Mouse (Mus musculus): ENCODE results near the gene Olfr5. TPM values are rescaled to one million over a fixed set of nuclear protein-coding genes. Genes with fewer than 3 reads are reported as not detected.
"Not testable (repeated sequence)": the region's sequence is repeated elsewhere in the genome, so short reads cannot be mapped to it uniquely, and the experiment has no call there.

The Olfr5 gene
- not detected in 2 replicates for polyA plus RNA-seq (2012; ENCODE audit: insufficient read depth, low replicate concordance)

DNA sequence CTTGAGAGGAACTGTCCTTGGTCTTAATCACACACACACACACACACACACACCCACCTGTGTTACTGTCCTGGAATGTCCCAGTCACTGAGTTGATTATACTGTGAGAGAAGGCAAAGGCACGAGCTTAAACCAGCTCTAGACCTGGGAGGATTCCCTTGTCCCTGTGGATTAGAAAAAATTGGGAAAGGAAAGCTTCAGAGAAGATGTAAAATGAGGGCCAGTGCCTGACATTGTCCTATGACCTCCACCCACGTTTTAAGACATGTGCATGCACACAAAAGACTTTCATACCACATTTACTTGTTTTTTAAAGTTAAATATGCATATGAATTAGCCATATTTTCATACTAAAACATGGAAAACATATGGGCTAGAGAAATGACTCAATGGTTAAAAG is at the start of gene Olfr5:
TSS of gene Olfr5 (minus strand) at position 101 of the 400 bp plus-strand sequence.
- Histone ChIP-seq H3K4me3 (replicated peaks) (no peak within 1 kb of the TSS), H3K4me1 (no peaks in the 10 kb centered on the region), H3K27me3 (replicated peaks) (no peaks in the 10 kb centered on the region), H3K36me3 (replicated peaks; ENCODE audit: low read length) (no peaks in the 10 kb centered on the region), H3K9me3 (peaks cover 7% of the 10 kb centered on the region; the same call in 1 of the 2 replicates)
- no peak for TF ChIP-seq GATA1 (IDR thresholded peaks at IDR 0.05; ENCODE audit: borderline replicate concordance, low read length)
- TF ChIP-seq FLI1 (IDR thresholded peaks at IDR 0.05; ENCODE audit: low read length) = no peak

- H3K9me3 ChIP-seq = peaks cover 28% of the 10 kb centered on the region
- no peaks in the 10 kb centered on the region for H3K36me3 ChIP-seq (replicated peaks; ENCODE audit: low read length)
- H3K27me3 ChIP-seq (replicated peaks) = no peaks in the 10 kb centered on the region
- no peaks in the 10 kb centered on the region for H3K4me1 ChIP-seq
- TF ChIP-seq FLI1 (IDR thresholded peaks at IDR 0.05; ENCODE audit: low read length) (no peak), GATA1 (IDR thresholded peaks at IDR 0.05; ENCODE audit: borderline replicate concordance, low read length) (no peak)
- no peak overlapping the region for H3K4me3 ChIP-seq (replicated peaks)
Observed at GRCm38 (mm10) chr7:6526141-6526540, 39.4 kb upstream of the Olfr5 start.

DNA sequence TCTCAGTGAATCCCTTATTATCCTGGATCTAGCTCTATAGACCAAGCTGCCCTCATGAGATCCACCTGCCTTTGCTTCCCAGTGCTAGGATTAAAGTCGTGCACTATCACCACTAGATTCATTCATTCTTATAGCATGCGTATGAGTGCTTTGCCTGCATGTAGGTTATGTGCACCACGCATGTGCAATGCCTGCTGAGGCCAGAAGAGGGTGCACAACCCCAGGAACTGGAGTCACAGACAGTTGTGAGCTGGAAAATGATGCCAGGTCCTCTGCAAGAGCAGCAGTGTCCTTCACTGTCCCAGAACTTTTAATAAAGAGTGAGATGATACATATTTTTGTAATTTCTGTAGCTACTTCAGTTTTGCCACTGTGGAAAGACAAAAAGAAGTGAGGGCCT is 38.3 kb upstream of the Olfr5 start:
- H3K4me1 ChIP-seq = no peaks in the 10 kb centered on the region
- no peaks in the 10 kb centered on the region for H3K27me3 ChIP-seq (replicated peaks)
- no peak overlapping the region for H3K4me3 ChIP-seq (replicated peaks)
- H3K36me3 ChIP-seq (replicated peaks; ENCODE audit: low read length) = no peaks in the 10 kb centered on the region
- H3K9me3 ChIP-seq = peaks cover 27% of the 10 kb centered on the region
- TF ChIP-seq GATA1 (IDR thresholded peaks at IDR 0.05; ENCODE audit: borderline replicate concordance, low read length) (no peak), FLI1 (IDR thresholded peaks at IDR 0.05; ENCODE audit: low read length) (no peak)

DNA sequence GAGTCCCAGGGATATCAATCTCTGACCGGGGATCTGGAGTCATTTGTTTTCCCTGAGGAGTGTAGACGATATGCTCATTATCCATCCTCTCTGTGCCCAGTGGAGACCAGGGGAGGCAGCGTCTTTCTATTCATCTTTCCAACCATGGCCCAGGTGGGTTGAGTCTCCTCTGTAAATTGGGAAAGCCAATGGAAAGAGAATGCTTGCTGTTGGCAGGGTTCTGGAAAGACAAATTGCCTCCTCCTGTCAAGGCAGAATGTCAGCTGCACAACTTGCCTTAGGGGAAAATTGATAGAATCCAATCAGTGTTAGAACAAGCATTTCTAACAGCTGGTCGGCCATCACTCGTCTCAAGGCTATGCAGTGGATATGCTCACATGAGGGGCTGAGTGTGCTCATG is 36.1 kb upstream of the Olfr5 start, which contains the start of gene Olfr1349:
TSS of gene Olfr1349 (minus strand) at position 101 of the 400 bp plus-strand sequence.
- H3K27me3 ChIP-seq (replicated peaks) = no peaks in the 10 kb centered on the region
- no peaks in the 10 kb centered on the region for H3K36me3 ChIP-seq (replicated peaks; ENCODE audit: low read length)
- H3K4me3 ChIP-seq (replicated peaks) = no peak within 1 kb of the TSS
- H3K9me3 ChIP-seq = peaks cover 35% of the 10 kb centered on the region
- TF ChIP-seq GATA1 (IDR thresholded peaks at IDR 0.05; ENCODE audit: borderline replicate concordance, low read length) (no peak), FLI1 (IDR thresholded peaks at IDR 0.05; ENCODE audit: low read length) (no peak)
- H3K4me1 ChIP-seq = no peaks in the 10 kb centered on the region

GRCm38 (mm10) chr7:6521666-6522065 is 34.9 kb upstream of the Olfr5 start:
- H3K36me3 ChIP-seq (replicated peaks; ENCODE audit: low read length) = no peaks in the 10 kb centered on the region
- no peaks in the 10 kb centered on the region for H3K27me3 ChIP-seq (replicated peaks)
- H3K4me3 ChIP-seq (replicated peaks) = no peak overlapping the region
- H3K4me1 ChIP-seq = no peaks in the 10 kb centered on the region
- peaks cover 33% of the 10 kb centered on the region for H3K9me3 ChIP-seq
- TF ChIP-seq GATA1 (IDR thresholded peaks at IDR 0.05; ENCODE audit: borderline replicate concordance, low read length) = no peak
- no peak for TF ChIP-seq FLI1 (IDR thresholded peaks at IDR 0.05; ENCODE audit: low read length)

GRCm38 (mm10) chr7:6508648-6509047 is 21.9 kb upstream of the Olfr5 start, which contains the start of gene Olfr1348:
Gene Olfr1348, minus strand, starts transcription at chr7:6508748.
- Histone ChIP-seq H3K4me3 (replicated peaks) (no peak within 1 kb of the TSS), H3K4me1 (no peaks in the 10 kb centered on the region), H3K27me3 (replicated peaks) (no peaks in the 10 kb centered on the region), H3K9me3 (peaks cover 5% of the 10 kb centered on the region; the same call in 1 of the 2 replicates), H3K36me3 (replicated peaks; ENCODE audit: low read length) (no peaks in the 10 kb centered on the region)
- no peak for TF ChIP-seq GATA1 (IDR thresholded peaks at IDR 0.05; ENCODE audit: borderline replicate concordance, low read length)
- no peak for TF ChIP-seq FLI1 (IDR thresholded peaks at IDR 0.05; ENCODE audit: low read length)

- Histone ChIP-seq H3K4me1 (no peaks in the 10 kb centered on the region), H3K4me3 (replicated peaks) (no peak within 1 kb of the TSS), H3K27me3 (replicated peaks) (no peaks in the 10 kb centered on the region), H3K9me3 (peaks cover 10% of the 10 kb centered on the region), H3K36me3 (replicated peaks; ENCODE audit: low read length) (no peaks in the 10 kb centered on the region)
- no peak for TF ChIP-seq FLI1 (IDR thresholded peaks at IDR 0.05; ENCODE audit: low read length)
- TF ChIP-seq GATA1 (IDR thresholded peaks at IDR 0.05; ENCODE audit: borderline replicate concordance, low read length) = no peak
Observed at GRCm38 (mm10) chr7:6499655-6500054, 12.9 kb upstream of the Olfr5 start, which contains the start of gene Olfr1347. Gene Olfr1347, minus strand, starts transcription at chr7:6499755.

GRCm38 (mm10) chr7:6477633-6478032 is 9.1 kb downstream of the Olfr5 start:
- peaks cover 12% of the 10 kb centered on the region for H3K9me3 ChIP-seq
- not testable (repeated sequence) for H3K27me3 ChIP-seq (replicated peaks); H3K4me3 ChIP-seq (replicated peaks); H3K4me1 ChIP-seq; H3K36me3 ChIP-seq (replicated peaks; ENCODE audit: low read length)

- H3K36me3 ChIP-seq (replicated peaks; ENCODE audit: low read length) = no peaks in the 10 kb centered on the region
- no peak for TF ChIP-seq GATA1 (IDR thresholded peaks at IDR 0.05; ENCODE audit: borderline replicate concordance, low read length)
- TF ChIP-seq FLI1 (IDR thresholded peaks at IDR 0.05; ENCODE audit: low read length) = no peak
- H3K9me3 ChIP-seq = no peaks in the 10 kb centered on the region
- no peak within 1 kb of the TSS for H3K4me3 ChIP-seq (replicated peaks)
- no peaks in the 10 kb centered on the region for H3K27me3 ChIP-seq (replicated peaks)
- no peaks in the 10 kb centered on the region for H3K4me1 ChIP-seq
Observed at GRCm38 (mm10) chr7:6466951-6467350, 19.8 kb downstream of the Olfr5 start, which contains the start of gene Olfr1346. Gene Olfr1346, plus strand, starts transcription at chr7:6467101.

DNA sequence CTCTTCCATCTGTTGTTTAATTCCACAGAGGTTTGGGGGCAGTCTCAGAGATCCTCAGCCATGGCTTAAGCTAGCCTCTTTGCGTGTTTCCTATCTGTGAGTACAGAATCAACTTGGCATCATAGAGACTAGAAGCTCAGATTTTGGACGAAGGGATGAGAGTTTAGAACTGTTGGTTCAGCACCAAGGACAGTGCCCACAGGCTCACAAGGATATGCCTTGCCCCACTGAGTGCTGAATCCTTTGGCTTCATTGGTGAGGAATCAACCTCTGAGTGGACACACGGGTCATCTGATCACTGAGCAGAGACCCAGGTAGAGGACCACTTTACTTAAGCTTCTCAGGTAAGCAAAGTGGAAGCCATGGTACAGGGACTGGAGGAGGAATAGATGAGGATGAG is 30.3 kb downstream of the Olfr5 start:
- H3K9me3 ChIP-seq = peaks cover 7% of the 10 kb centered on the region; the same call in 1 of the 2 replicates
- no peaks in the 10 kb centered on the region for H3K27me3 ChIP-seq (replicated peaks)

More for the DNA sequence above, 30.3 kb downstream of the Olfr5 start:
- no peaks in the 10 kb centered on the region for H3K4me1 ChIP-seq
- TF ChIP-seq GATA1 (IDR thresholded peaks at IDR 0.05; ENCODE audit: borderline replicate concordance, low read length) (no peak), FLI1 (IDR thresholded peaks at IDR 0.05; ENCODE audit: low read length) (no peak)
- no peaks in the 10 kb centered on the region for H3K36me3 ChIP-seq (replicated peaks; ENCODE audit: low read length)
- H3K4me3 ChIP-seq (replicated peaks) = no peak overlapping the region

Data from megakaryocyte, embryonic 14.5 days (primary cell).